Mouse (Mus musculus) forebrain, postnatal 0 days (tissue): ENCODE data around the gene Sfxn5. TPM values are rescaled to one million over a fixed set of nuclear protein-coding genes. Genes with fewer than 3 reads are reported as not detected.

Source experiments
- ATAC-seq: fragments of 200-750 bp; cut with Nextera tagmentation; 2 replicates; pipeline ENCODE4 v1.8.0; 2017; ENCODE audit warnings: mild to moderate bottlenecking, moderate library complexity
- DNase-seq: peaks from one replicate; pipeline ENCODE4 v3.0.0-alpha.2; 2015
- H3K27ac ChIP-seq: fragments of 300-500 bp; sonication (generic); 2 replicates; pipeline ENCODE4 v1.5.1; 2014; ENCODE audit warnings: low read depth, mild to moderate bottlenecking, antibody characterized with exemption, low read length, moderate library complexity, mixed read lengths
- H3K27me3 ChIP-seq: fragments of 300-500 bp; sonication (generic); 2 replicates; pipeline ENCODE4 v1.6.1; 2014; ENCODE audit warnings: mild to moderate bottlenecking, low read length, mixed read lengths; ENCODE audit not compliant: insufficient read depth
- H3K36me3 ChIP-seq: fragments of 300-500 bp; sonication (generic); 2 replicates; pipeline ENCODE4 v1.6.1; 2014; ENCODE audit warnings: mild to moderate bottlenecking, moderate library complexity; ENCODE audit not compliant: insufficient read depth
- H3K4me1 ChIP-seq: fragments of 300-500 bp; sonication (generic); 2 replicates; pipeline ENCODE4 v1.6.1; 2014; ENCODE audit warnings: antibody characterized with exemption; ENCODE audit not compliant: insufficient read depth
- H3K4me2 ChIP-seq: fragments of 300-500 bp; sonication (generic); 2 replicates; pipeline ENCODE4 v1.6.1; 2014; ENCODE audit warnings: low read depth, mild to moderate bottlenecking, moderate library complexity
- H3K4me3 ChIP-seq: fragments of 300-500 bp; sonication (generic); 2 replicates; pipeline ENCODE4 v1.5.1; 2014; ENCODE audit warnings: low read depth, low read length, mixed read lengths
- H3K9ac ChIP-seq: fragments of 300-500 bp; sonication (generic); 2 replicates; pipeline ENCODE4 v1.6.1; 2014; ENCODE audit warnings: mild to moderate bottlenecking
- H3K9me3 ChIP-seq: fragments of 300-500 bp; sonication (generic); 2 replicates; pipeline ENCODE4 v1.6.1; 2016; ENCODE audit warnings: low read length
- CTCF ChIP-seq: sonication (generic); IDR thresholded peaks from 2 replicates; pipeline ENCODE4 v1.5.1; 2016; ENCODE audit warnings: antibody characterized with exemption, control low read depth, low read depth
- WGBS: fragments of 180-500 bp; shearing (Covaris S2); extraction: QIAGEN DNeasy Blood & Tissue Kit; methylation state at CpG from one replicate; pipeline ENCODE4 v1.1.7; 2014; 5-methylcytosine and 5-hydroxymethylcytosine counted together
- polyA plus RNA-seq: library from polyadenylated mRNA; unstranded; fragments of >200 nt; fragmentation: Nextera tagmentation; extraction: Ambion mirVana; gene quantifications from 2 replicates; pipeline ENCODE4 v1.2.1, GENCODE M21; 2015
- total RNA-seq: library from RNA; depleted of rRNA; stranded (reverse); fragments of >200 nt; gene quantifications from 2 replicates; pipeline ENCODE4 v1.2.3, GENCODE M21; 2014

Sfxn5 gene
- total and polyA plus RNA-seq, 2 experiments from 2014 or later, result 49.1 to 55.6 TPM

DNA sequence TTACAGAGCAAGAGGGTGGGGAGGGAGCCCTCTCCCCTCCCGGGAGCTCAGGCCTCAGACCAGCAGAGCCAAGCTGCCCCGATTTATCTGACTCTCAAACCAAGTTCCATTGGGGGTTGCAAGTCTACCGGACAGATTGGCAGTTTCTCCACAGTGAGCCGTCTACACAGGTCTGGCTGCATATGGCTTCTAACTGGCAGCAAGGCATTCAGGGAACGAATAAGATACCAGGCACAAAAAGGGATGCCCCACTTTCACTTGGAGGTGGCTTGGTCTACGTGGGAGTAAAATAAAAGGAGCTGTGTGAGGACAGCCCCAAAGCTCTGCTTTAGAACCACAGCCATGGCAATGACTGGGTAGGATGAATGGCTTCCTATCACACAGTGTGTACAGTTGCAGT is 67.2 kb downstream of the Sfxn5 start:
- Histone ChIP-seq H3K36me3 (no peaks in the 10 kb centered on the region), H3K9ac (no peak overlapping the region), H3K27me3 (no peaks in the 10 kb centered on the region), H3K27ac (0 out of 2 replicates have a peak overlapping the region, but pooled peaks have one; percentile 15), H3K4me2 (no peak overlapping the region), H3K4me3 (no peak overlapping the region), H3K9me3 (no peaks in the 10 kb centered on the region), H3K4me1 (peaks cover 15% of the 10 kb centered on the region; the same call in 1 of the 2 replicates)
- TF ChIP-seq CTCF, result no peak
- DNase-seq (no peak), ATAC-seq (no peak)
- 23% methylated on average over 6 of the region's 6 CpGs for WGBS

- DNase-seq, result peak; percentile 62
- H3K4me2 ChIP-seq, result no peak overlapping the region
These were observed 68.2 kb downstream of the Sfxn5 start for GRCm38 (mm10) chr6:85264982-85265518.

GRCm38 (mm10) chr6:85262865-85263515 is 70.2 kb downstream of the Sfxn5 start:
- 91% methylated on average over 4 of the region's 4 CpGs for WGBS
- ATAC-seq (no peak), DNase-seq (no peak)
- Histone ChIP-seq H3K4me3 (no peak overlapping the region), H3K27me3 (no peaks in the 10 kb centered on the region), H3K9me3 (no peaks in the 10 kb centered on the region), H3K9ac (no peak overlapping the region), H3K27ac (no peak overlapping the region), H3K4me2 (no peak overlapping the region), H3K36me3 (no peaks in the 10 kb centered on the region), H3K4me1 (peaks cover 15% of the 10 kb centered on the region; the same call in 1 of the 2 replicates)
- TF ChIP-seq CTCF, result peak; percentile 77

More at GRCm38 (mm10) chr6:85264982-85265518, 68.2 kb downstream of the Sfxn5 start:
- TF ChIP-seq CTCF, result 0 out of 2 replicates have a peak, but pooled peaks have one; percentile 8
- 7% methylated on average over 15 of the region's 15 CpGs for WGBS
- Histone ChIP-seq H3K36me3 (no peaks in the 10 kb centered on the region), H3K4me3 (no peak overlapping the region), H3K9ac (peak overlapping the region; percentile 18; the same call in 1 of the 2 replicates), H3K9me3 (no peaks in the 10 kb centered on the region), H3K27me3 (no peaks in the 10 kb centered on the region), H3K4me1 (peaks cover 15% of the 10 kb centered on the region; the same call in 1 of the 2 replicates), H3K27ac (peak overlapping the region; percentile 54)
- ATAC-seq, result peak; percentile 76

DNA sequence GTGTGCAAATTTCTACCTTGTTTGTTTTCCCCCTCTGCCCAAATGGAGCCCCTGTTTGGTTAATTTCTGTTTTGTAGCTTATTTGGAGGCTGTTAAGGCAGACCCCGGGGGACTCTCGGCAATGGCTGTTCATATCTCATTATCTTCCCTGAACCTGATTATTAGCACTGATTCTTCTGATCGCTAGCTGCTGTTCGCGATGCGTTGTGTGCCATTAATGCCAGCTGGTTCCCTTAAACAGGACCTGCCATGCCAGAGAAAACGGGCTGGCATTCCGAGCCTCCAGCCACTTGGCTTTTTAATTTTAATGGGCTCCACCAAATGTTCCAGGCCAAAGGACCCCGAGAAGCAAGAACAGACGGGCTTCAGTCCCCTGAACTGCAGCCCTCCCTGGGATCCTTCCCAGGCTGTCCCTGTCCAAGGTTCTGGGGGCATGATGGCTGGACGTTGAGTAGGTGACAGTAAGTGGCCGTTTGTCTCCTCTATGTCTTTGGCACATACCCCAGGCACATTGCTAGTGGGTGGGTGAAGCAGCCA is 74.1 kb downstream of the Sfxn5 start:
- H3K27me3 ChIP-seq, result no peaks in the 10 kb centered on the region
- 28% methylated on average over 12 of the region's 12 CpGs for WGBS

DNA sequence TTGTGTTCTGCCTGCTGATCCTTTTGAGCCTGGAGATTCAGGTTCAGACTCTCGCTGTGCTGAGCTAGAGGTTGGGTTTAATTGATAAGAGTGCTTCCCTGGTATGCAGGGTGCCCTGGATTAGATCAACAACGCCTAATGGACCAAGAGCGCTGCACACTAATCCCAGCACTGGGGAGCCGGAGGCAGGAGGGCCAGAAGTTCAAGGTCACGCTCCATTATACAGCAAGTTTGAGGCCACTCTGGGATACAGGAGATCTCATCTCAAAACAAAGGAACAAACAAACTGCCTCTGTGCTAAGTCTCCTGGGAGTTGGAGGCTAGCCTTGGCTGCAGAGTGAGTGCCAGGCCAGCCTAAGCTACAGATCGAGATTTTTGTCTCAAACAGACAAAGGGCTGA is 77.6 kb downstream of the Sfxn5 start:
- ATAC-seq, result no peak
- H3K9me3 ChIP-seq, result no peaks in the 10 kb centered on the region
- no peak overlapping the region for H3K27ac ChIP-seq
- H3K9ac ChIP-seq, result no peak overlapping the region
- no peak overlapping the region for H3K4me3 ChIP-seq
- no peaks in the 10 kb centered on the region for H3K4me1 ChIP-seq
- no peaks in the 10 kb centered on the region for H3K36me3 ChIP-seq
- no peaks in the 10 kb centered on the region for H3K27me3 ChIP-seq
- no peak for TF ChIP-seq CTCF
- 66% methylated on average over 6 of the region's 6 CpGs for WGBS
- DNase-seq, result no peak
- H3K4me2 ChIP-seq, result no peak overlapping the region

More for the DNA sequence above, 74.1 kb downstream of the Sfxn5 start:
- no peak overlapping the region for H3K27ac ChIP-seq
- TF ChIP-seq CTCF, result no peak
- no peak overlapping the region for H3K4me3 ChIP-seq
- H3K9me3 ChIP-seq, result no peaks in the 10 kb centered on the region
- no peak for DNase-seq
- no peak overlapping the region for H3K9ac ChIP-seq
- H3K36me3 ChIP-seq, result no peaks in the 10 kb centered on the region
- ATAC-seq, result peak; percentile 32; the same call in 1 of the 2 replicates
- H3K4me1 ChIP-seq, result no peaks in the 10 kb centered on the region
- no peak overlapping the region for H3K4me2 ChIP-seq

GRCm38 (mm10) chr6:85253994-85254541 is 79.2 kb downstream of the Sfxn5 start:
- ATAC-seq (no peak), DNase-seq (no peak)
- H3K4me1 ChIP-seq, result no peaks in the 10 kb centered on the region
- no peak for TF ChIP-seq CTCF
- WGBS, result 52% methylated on average over 7 of the region's 7 CpGs
- H3K9ac ChIP-seq, result no peak overlapping the region
- no peak overlapping the region for H3K4me2 ChIP-seq
- no peak overlapping the region for H3K27ac ChIP-seq
- no peaks in the 10 kb centered on the region for H3K36me3 ChIP-seq
- no peak overlapping the region for H3K4me3 ChIP-seq
- H3K27me3 ChIP-seq, result no peaks in the 10 kb centered on the region
- no peaks in the 10 kb centered on the region for H3K9me3 ChIP-seq

GRCm38 (mm10) chr6:85253275-85253674 is 79.9 kb downstream of the Sfxn5 start:
- DNase-seq (no peak), ATAC-seq (0 out of 2 replicates have a peak, but pooled peaks have one; percentile 27)
- Histone ChIP-seq H3K4me1 (no peaks in the 10 kb centered on the region), H3K9me3 (no peaks in the 10 kb centered on the region), H3K4me2 (no peak overlapping the region), H3K36me3 (no peaks in the 10 kb centered on the region), H3K27ac (no peak overlapping the region), H3K9ac (no peak overlapping the region), H3K27me3 (no peaks in the 10 kb centered on the region), H3K4me3 (no peak overlapping the region)
- WGBS, result 64% methylated on average over 3 of the region's 3 CpGs
- peak; percentile 52 for TF ChIP-seq CTCF
